Mouse (Mus musculus) macrophage (primary cell): ENCODE results near the gene Ttc13. TPM values are rescaled to one million over a fixed set of nuclear protein-coding genes. Genes with fewer than 3 reads are reported as not detected.

ENCODE experiments used
- H3K27ac ChIP-seq: fragments of 350-480 bp; formaldehyde crosslinking; 2 replicates; pipeline ENCODE4 v1.9.0; 2021
- H3K36me3 ChIP-seq: fragments of 350-480 bp; formaldehyde crosslinking; 2 replicates; pipeline ENCODE4 v1.9.0; 2021; ENCODE audit errors: inconsistent target
- H3K4me3 ChIP-seq: fragments of 350-480 bp; formaldehyde crosslinking; 2 replicates; pipeline ENCODE4 v1.9.0; 2021; ENCODE audit errors: inconsistent target
- H3K79me2 ChIP-seq: fragments of 350-480 bp; formaldehyde crosslinking; 2 replicates; pipeline ENCODE4 v1.9.0; 2021; ENCODE audit errors: inconsistent target
- WGBS: methylation state at CpG from one replicate; pipeline ENCODE4 v1.1.7; 2026; ENCODE audit warnings: inconsistent platforms; ENCODE audit not compliant: missing documents; 5-methylcytosine and 5-hydroxymethylcytosine counted together
- polyA plus RNA-seq: library from polyadenylated mRNA; stranded (reverse); fragments of 250-400 nt; gene quantifications from 3 replicates; pipeline ENCODE4 v1.2.4, GENCODE M21; 2018; ENCODE audit warnings: inconsistent platforms

The Ttc13 gene
- polyA plus RNA-seq, 1 experiment from 2014 or later = 37.6 TPM

DNA sequence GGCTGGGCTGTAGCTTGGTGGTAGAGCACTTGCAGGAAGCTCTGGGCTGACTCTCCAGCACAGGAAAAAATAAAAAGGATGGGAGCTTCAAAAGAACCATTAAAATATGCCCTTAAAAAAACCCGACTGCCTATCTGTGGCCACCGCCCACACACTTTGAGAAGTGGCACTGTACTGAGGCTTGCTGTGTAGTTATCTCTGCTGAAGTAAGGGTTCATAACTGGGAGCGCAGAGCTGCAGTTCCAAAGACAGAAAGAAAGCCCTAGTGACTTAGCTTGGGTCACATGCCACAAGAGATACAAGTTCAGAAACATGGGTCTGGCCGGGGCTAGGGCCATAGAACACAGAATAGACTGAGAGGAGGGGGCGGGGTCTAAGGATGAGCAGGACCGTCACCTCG lies 63.8 kb downstream of the Ttc13 start:
- Histone ChIP-seq H3K36me3 (no peaks in the 10 kb centered on the region), H3K4me3 (no peak overlapping the region), H3K79me2 (no peaks in the 10 kb centered on the region), H3K27ac (no peak overlapping the region)
- WGBS = 95% methylated on average over 7 of the region's 7 CpGs

DNA sequence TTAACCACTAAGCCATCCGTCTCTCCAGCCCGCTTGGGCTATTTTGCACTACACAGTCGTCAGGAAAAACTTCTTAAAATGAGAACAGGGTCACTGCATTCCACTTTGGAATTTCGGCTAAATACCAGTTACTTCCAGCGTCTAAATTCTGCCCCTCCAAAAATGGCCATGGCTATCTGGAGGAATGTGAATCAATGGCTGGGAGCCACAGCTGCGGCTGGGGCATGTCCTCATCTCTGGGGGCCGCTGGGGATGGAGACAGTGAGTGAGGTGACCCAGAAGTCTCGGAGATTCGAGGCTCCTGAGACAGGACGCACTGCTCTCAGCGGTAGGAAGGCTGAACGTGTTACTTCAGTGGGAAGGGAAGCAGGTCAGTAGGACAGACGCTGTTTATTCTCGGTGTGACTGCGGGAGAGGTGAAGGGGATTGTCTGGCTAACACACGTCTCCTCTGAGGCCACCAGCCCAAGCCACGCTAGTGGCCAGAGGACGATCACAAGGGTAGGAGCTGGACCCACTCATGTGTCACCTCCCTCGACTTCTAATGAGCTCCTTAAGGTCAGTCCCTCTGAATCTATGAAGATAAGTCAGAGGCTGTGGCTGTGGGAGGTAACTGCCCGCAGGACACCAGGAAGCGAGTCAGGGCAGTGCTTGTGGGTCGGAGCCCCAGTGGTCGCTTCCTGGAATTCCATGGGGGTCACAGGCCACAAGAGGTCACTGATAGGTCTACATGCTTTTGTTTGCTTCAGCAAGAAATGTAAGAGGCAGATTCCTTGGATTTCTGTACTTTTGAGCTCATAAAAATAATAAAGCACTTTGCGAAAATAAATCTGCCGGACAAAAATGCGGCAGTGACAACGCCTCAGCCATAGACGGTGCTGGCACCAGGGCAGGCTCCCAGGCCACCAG lies 68.0 kb downstream of the Ttc13 start:
- 95% methylated on average over 27 of the region's 28 CpGs for WGBS
- H3K4me3 ChIP-seq = no peak overlapping the region
- H3K36me3 ChIP-seq = no peaks in the 10 kb centered on the region
- H3K79me2 ChIP-seq = no peaks in the 10 kb centered on the region
- no peak overlapping the region for H3K27ac ChIP-seq

DNA sequence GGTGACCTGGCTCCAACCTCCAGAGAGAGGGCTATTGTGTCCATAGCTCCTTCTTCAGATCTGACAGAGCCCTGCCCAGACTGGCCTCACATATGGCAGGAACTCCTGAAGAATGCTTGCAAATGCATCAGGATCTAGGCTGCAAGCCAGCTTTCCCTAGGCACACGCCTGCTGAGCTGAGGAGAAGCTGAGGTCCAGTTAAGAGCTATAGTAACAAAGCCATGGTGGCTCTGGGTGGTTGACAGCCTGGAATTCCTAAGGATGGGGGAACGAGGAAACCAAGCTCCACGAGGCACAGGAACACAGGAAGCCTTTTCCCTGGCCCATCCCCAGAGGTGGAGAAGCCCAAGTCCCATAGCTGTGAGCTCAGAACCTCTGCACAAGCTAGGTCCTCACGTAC lies 69.2 kb downstream of the Ttc13 start:
- Histone ChIP-seq H3K27ac (no peak overlapping the region), H3K36me3 (no peaks in the 10 kb centered on the region), H3K79me2 (no peaks in the 10 kb centered on the region), H3K4me3 (no peak overlapping the region)
- 89% methylated on average over 4 of the region's 4 CpGs for WGBS

DNA sequence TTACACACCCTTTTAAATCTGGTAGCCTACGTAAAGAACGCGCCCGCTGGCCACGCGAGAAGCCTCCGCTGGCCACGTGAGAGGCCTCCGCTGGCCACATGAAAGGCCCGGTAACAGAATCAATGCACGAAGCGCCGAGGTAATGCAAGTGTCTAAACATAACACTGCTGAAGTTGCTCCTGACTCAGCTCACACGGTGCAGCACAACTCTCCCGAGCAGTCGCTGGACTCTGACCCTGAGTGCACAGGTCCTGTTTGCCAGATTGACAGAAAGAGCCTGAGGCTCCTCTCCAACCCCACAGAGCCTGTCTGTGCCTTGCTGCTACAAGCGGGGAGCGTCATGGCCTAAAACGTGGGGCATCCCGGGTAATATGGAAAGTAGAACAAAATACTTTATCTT lies 70.0 kb downstream of the Ttc13 start:
- WGBS = 93% methylated on average over 20 of the region's 20 CpGs

DNA sequence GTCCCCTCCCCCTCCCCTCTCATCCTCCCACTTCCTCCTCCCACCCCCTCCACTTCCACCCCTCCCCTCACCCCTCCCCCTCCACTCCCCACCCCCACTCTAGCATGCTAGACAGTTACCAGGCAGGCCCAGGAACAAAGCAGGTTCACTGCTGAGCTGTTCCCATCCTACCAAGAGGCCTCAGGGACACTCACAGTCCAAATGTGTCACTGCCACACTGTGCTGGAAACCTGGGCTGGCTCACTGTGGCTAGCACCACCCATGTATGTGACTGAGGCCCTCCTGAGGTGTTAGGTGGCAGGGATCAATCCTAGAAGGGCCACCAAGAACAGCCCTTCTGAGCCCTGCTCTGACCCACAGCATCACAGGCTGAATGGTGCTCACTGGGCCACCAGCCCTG lies 73.5 kb downstream of the Ttc13 start:
- no peaks in the 10 kb centered on the region for H3K36me3 ChIP-seq
- no peaks in the 10 kb centered on the region for H3K79me2 ChIP-seq
- H3K27ac ChIP-seq = no peak overlapping the region
- no peak overlapping the region for H3K4me3 ChIP-seq

More for the DNA sequence above, 70.0 kb downstream of the Ttc13 start:
- H3K4me3 ChIP-seq = no peak overlapping the region
- no peak overlapping the region for H3K27ac ChIP-seq
- H3K36me3 ChIP-seq = no peaks in the 10 kb centered on the region
- H3K79me2 ChIP-seq = no peaks in the 10 kb centered on the region

DNA sequence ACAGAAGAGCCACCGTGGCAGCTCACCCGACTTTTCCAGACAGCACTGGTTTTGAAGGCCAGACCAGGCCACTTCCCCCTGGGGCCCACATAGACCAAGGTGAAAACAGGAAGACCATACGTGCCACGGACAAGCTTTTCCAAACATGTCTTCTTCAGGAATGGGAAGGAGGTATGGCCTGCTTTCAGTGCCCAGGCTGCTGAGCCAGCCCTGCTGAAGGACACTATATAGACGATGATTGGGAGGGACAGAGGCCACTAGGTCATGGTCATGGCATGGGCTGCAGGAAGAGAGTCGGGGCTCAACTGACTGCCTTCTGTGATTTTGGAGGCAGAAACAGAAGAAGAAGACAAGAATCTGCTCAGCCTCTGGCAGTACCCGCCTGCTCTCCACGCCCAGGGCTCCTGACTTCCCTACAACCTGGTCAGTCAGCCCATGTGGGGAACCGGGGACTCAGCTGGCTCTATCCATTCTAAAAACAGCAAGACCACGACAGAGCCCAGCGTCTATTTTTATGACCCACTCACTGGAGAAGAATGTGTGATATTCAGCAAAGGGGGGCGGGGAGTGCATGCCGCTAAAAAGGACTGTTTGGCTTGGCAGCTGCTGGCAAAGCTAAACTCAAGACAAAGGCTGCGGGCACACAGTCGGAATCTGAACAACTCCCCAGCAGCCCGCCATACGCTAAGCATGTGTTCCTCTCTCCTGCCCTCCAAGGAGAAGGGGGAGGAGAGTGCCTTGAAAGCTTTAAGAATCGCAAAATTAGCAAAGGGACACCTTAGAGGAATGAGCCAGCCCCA lies 78.0 kb downstream of the Ttc13 start:
- 81% methylated on average over 17 of the region's 18 CpGs for WGBS
- H3K79me2 ChIP-seq = no peaks in the 10 kb centered on the region
- H3K4me3 ChIP-seq = no peak overlapping the region
- H3K27ac ChIP-seq = no peak overlapping the region
- H3K36me3 ChIP-seq = no peaks in the 10 kb centered on the region

DNA sequence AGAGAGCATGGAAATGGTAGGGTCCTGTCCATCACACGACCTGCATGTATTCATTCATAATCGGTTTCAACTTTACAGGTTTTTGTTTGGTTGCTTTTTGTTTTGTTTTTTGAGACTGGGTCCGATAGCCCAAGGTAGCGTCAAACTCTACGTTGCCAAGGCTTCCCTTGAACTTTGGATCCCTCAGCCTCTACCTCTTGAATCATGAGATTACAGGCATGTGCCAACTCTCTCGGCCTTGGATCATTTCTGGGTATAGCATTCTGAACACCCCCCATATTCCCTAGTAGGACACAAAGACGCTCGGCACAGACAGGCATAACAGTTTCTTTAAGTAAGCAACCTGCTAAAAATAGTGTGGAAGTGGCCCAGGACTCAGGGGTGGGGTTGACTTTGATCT lies 80.2 kb downstream of the Ttc13 start:
- WGBS = 92% methylated on average over 8 of the region's 8 CpGs
- no peak overlapping the region for H3K4me3 ChIP-seq
- no peak overlapping the region for H3K27ac ChIP-seq
- no peaks in the 10 kb centered on the region for H3K36me3 ChIP-seq
- H3K79me2 ChIP-seq = no peaks in the 10 kb centered on the region

DNA sequence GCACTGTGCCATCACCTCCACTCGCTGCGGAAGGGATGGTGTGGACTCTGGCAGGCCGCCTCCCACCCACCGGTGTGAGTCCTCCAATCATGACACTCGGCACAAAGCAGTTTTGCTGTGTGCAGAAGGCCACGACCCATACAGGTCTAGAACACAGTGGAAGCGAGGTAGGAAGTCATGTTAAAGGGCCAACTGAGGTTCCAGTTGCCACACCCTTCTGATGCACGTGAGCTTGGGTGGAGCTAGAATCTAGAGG lies 86.6 kb downstream of the Ttc13 start:
- H3K36me3 ChIP-seq = no peaks in the 10 kb centered on the region
- no peaks in the 10 kb centered on the region for H3K79me2 ChIP-seq
- H3K4me3 ChIP-seq = no peak overlapping the region
- WGBS = 92% methylated on average over 8 of the region's 8 CpGs
- no peak overlapping the region for H3K27ac ChIP-seq

DNA sequence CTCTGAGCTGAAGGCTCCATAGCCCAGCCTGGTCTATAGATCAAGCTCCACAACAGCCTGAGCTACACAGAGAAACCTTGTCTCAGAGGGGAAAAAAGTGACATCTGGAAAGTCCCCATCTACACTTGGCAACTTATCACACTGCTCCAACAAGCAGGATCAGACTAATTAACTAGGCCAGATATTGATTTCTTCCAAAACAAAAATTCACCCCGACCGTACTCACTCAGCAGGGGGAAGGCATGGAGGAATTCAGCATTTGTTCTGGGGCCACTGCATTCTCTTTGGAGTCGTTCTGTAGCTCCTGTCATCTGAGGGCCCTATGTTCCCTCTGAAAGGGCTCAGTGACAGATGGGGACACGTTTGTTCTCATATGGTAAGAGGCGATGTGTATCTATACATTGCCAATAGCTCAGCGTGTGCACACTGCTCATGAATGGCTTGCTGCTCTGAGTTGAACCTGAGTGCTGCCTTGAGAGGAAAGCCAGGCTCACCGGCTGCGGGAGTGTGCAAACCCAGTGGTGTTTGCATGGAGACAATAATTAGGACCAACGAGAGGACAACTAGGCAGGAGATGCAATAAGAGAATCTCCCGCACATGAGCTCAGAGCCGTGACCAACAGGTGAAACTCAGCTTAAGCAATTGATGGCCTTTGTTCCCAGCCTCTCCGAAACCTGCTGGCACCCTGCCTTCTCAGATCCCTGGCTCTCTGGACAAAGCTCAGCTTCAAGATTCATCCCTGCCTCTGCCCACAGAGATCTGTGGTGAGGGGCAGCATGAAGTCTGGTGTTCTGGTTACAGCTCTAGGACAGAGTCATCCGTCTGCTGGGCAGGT lies 87.2 kb downstream of the Ttc13 start:
- H3K36me3 ChIP-seq = no peaks in the 10 kb centered on the region
- no peak overlapping the region for H3K27ac ChIP-seq
- H3K4me3 ChIP-seq = no peak overlapping the region
- no peaks in the 10 kb centered on the region for H3K79me2 ChIP-seq
- 94% methylated on average over 11 of the region's 13 CpGs for WGBS

DNA sequence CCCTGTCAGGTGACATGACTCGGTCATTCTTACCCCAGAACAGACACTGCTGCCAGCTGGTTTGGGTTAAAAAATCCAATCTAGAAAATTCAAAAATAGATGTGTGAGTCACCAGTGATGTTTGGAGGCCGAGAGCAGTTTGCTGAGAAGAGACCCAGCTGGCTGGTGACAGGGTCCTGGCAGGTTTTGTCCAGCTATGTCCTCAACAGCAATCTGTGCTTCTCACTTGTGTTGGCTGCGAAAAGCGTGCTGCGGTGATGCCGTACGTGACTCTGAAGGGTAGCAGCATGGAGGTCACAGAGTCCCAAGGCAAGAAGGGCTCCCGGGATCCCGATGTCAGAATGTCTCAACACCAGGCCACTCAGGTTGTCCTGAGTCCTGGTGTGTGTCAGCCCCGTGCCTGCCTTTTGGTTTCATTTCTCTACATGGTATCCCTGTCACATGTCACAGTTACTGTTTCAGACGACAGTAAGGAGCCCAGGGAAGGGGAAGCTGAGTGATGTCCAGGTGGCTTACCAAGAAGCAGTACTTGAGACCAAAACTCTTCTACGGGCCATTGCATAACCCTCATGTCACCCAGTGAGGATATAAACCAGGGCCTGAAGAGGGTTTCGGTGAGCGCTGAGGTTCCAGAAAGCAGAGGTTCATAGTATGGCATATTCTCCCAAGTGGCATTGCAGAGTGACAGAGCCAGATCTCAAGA lies 88.6 kb downstream of the Ttc13 start:
- H3K4me3 ChIP-seq = no peak overlapping the region
- no peaks in the 10 kb centered on the region for H3K36me3 ChIP-seq
- H3K79me2 ChIP-seq = no peaks in the 10 kb centered on the region
- 70% methylated on average over 14 of the region's 14 CpGs for WGBS
- no peak overlapping the region for H3K27ac ChIP-seq

DNA sequence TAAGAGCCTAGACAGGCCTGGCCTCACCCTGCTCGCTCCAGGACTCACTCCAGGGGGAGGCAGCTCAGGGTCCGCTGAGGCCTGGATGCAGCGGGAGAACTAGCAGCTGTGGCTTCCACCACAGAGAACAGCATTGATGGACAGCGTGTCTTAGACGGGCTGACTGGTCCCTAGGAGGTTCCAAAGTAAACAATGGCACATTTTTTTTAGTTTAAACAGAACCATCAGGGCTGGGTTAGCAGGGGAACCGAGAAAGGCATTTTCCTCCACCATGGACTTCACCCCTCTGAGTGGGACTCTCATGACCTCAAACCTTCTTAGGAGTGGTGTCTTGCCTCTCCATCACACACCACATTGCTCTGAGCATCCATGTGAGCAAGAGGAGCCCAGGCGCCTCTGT lies 89.8 kb downstream of the Ttc13 start:
- WGBS = 78% methylated on average over 7 of the region's 7 CpGs

DNA sequence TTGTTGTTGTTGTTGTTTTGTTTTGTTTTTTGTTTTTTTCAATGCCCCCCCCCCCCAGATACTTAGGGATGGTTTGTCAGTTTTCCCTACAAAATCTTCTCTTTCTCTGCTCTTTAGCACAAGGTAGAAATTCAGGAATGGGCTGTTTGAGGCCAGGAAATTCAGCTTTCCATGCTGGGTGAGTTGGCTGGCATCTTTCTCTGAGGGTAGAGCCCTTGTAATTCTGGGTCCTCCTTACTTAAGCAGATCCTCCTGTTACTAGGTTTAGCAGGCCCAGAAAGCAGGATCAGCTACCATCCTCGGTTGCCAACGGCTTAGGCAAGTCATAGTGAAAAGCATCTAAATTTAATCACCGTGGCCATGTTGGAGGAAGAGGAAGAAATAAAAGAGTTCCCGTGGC lies 90.9 kb downstream of the Ttc13 start:
- Histone ChIP-seq H3K4me3 (no peak overlapping the region), H3K27ac (no peak overlapping the region), H3K36me3 (no peaks in the 10 kb centered on the region), H3K79me2 (no peaks in the 10 kb centered on the region)
- 41% methylated on average over 4 of the region's 4 CpGs for WGBS

More for the DNA sequence above, 89.8 kb downstream of the Ttc13 start:
- Histone ChIP-seq H3K27ac (no peak overlapping the region), H3K36me3 (no peaks in the 10 kb centered on the region), H3K79me2 (no peaks in the 10 kb centered on the region), H3K4me3 (no peak overlapping the region)

DNA sequence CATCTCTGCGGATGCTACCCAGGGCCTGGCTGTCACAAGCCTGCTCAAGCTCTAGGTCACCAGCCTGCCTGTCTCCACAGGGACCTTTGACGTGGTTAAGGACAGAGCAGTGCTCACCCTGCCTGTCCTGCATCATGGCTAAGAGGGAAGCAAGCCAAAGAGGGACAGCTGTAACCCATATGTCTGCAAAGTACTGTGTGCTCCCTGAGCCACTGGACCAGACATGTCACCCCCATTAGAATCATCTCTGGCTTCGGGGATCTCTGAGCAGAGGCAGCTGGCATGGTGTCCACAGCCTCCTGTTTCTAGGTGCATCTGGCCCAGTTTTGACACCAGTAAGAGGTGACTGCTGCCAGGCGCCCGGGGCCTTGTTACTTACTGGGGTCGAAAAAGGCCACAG lies 91.3 kb downstream of the Ttc13 start:
- no peaks in the 10 kb centered on the region for H3K36me3 ChIP-seq
- 86% methylated on average over 6 of the region's 6 CpGs for WGBS
- no peak overlapping the region for H3K4me3 ChIP-seq
- H3K27ac ChIP-seq = no peak overlapping the region
- no peaks in the 10 kb centered on the region for H3K79me2 ChIP-seq

DNA sequence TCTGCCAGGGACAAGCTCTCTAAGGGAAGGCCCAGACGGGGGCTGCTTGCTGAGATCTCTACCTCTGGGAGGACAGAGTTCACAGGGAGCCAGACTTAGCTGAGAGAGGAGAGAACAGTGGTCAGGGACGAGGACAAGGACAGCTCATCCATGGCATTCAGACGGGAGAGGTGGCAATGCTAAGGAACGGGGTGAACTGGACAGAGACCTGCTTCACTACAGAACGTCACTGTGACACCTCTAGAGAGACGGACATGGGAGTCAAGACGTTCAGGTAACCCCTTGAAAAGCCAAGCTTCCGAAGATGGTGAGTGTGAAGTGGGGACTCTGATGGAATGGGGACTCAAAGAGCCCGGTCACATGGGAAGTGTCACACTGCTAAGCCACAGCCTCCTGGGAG lies 95.5 kb downstream of the Ttc13 start:
- Histone ChIP-seq H3K4me3 (no peak overlapping the region), H3K36me3 (no peaks in the 10 kb centered on the region), H3K27ac (no peak overlapping the region), H3K79me2 (no peaks in the 10 kb centered on the region)
- 94% methylated on average over 9 of the region's 9 CpGs for WGBS
